Mouse (Mus musculus) liver, embryonic 12.5 days (tissue): ENCODE results near the gene Obscn. TPM values are rescaled to one million over a fixed set of nuclear protein-coding genes. Genes with fewer than 3 reads are reported as not detected.

ENCODE experiments used
- ATAC-seq: fragments of 200-750 bp; cut with Nextera tagmentation; 2 replicates; pipeline ENCODE4 v1.8.0; 2017; ENCODE audit warnings: moderate number of reproducible peaks, mild to moderate bottlenecking, moderate library complexity
- H3K27ac ChIP-seq: fragments of 300-500 bp; sonication (generic); 2 replicates; pipeline ENCODE4 v1.5.1; 2016; ENCODE audit warnings: mild to moderate bottlenecking
- H3K27me3 ChIP-seq: fragments of 300-500 bp; sonication (generic); replicated peaks from 2 replicates; pipeline ENCODE4 v1.6.1; 2016; ENCODE audit warnings: mild to moderate bottlenecking, moderate library complexity
- H3K36me3 ChIP-seq: fragments of 300-500 bp; sonication (generic); 2 replicates; pipeline ENCODE4 v1.6.1; 2016; ENCODE audit warnings: mild to moderate bottlenecking, moderate library complexity
- H3K4me1 ChIP-seq: fragments of 300-500 bp; sonication (generic); 2 replicates; pipeline ENCODE4 v1.6.1; 2016
- H3K4me2 ChIP-seq: fragments of 300-500 bp; sonication (generic); 2 replicates; pipeline ENCODE4 v1.6.1; 2016; ENCODE audit warnings: mild to moderate bottlenecking, moderate library complexity
- H3K4me3 ChIP-seq: fragments of 300-500 bp; sonication (generic); 2 replicates; pipeline ENCODE4 v1.5.1; 2016; ENCODE audit warnings: mild to moderate bottlenecking, moderate library complexity
- H3K9ac ChIP-seq: fragments of 300-500 bp; sonication (generic); 2 replicates; pipeline ENCODE4 v1.6.1; 2016; ENCODE audit warnings: mild to moderate bottlenecking, moderate library complexity
- H3K9me3 ChIP-seq: fragments of 300-500 bp; sonication (generic); replicated peaks from 2 replicates; pipeline ENCODE4 v1.6.1; 2016; ENCODE audit warnings: mild to moderate bottlenecking, moderate library complexity
- WGBS: fragments of 180-500 bp; shearing (Covaris S2); methylation state at CpG from one replicate; pipeline ENCODE4 v1.1.7; 2016; ENCODE audit not compliant: insufficient replicate concordance; 5-methylcytosine and 5-hydroxymethylcytosine counted together
- polyA plus RNA-seq: library from polyadenylated mRNA; unstranded; fragments of >200 nt; fragmentation: Nextera tagmentation; extraction: Ambion mirVana; gene quantifications from 2 replicates; pipeline ENCODE4 v1.2.1, GENCODE M21; 2016

Obscn gene
- polyA plus RNA-seq, 1 experiment from 2014 or later, result 0.51 TPM

GRCm38 (mm10) chr11:58979661-58980060 lies 156.5 kb downstream of the Obscn start:
- H3K27ac ChIP-seq, result peak overlapping the region; percentile 42
- peak overlapping the region; percentile 96 for H3K4me3 ChIP-seq
- peaks cover 62% of the 10 kb centered on the region for H3K4me1 ChIP-seq
- no peaks in the 10 kb centered on the region for H3K27me3 ChIP-seq
- H3K36me3 ChIP-seq, result peaks cover 49% of the 10 kb centered on the region
- no peak for ATAC-seq
- WGBS, result 66% methylated on average over 7 of the region's 7 CpGs
- H3K4me2 ChIP-seq, result peak overlapping the region; percentile 91
- H3K9me3 ChIP-seq, result no peaks in the 10 kb centered on the region
- peak overlapping the region; percentile 95 for H3K9ac ChIP-seq

- H3K9me3 ChIP-seq, result no peaks in the 10 kb centered on the region
- H3K36me3 ChIP-seq, result peaks cover 49% of the 10 kb centered on the region
- H3K4me3 ChIP-seq, result peak overlapping the region; percentile 96
- no peaks in the 10 kb centered on the region for H3K27me3 ChIP-seq
- WGBS, result 17% methylated on average over 3 of the region's 3 CpGs
- peaks cover 67% of the 10 kb centered on the region for H3K4me1 ChIP-seq
- H3K27ac ChIP-seq, result peak overlapping the region; percentile 88; the same call in 1 of the 2 replicates
- peak overlapping the region; percentile 91 for H3K4me2 ChIP-seq
- ATAC-seq, result no peak
- peak overlapping the region; percentile 95 for H3K9ac ChIP-seq
Measured at GRCm38 (mm10) chr11:58979183-58979582, 157.0 kb downstream of the Obscn start.

GRCm38 (mm10) chr11:58978706-58979030 lies 157.5 kb downstream of the Obscn start:
- peaks cover 44% of the 10 kb centered on the region for H3K36me3 ChIP-seq
- peak overlapping the region; percentile 96 for H3K4me3 ChIP-seq
- WGBS, result 1% methylated on average over 5 of the region's 5 CpGs
- H3K9me3 ChIP-seq, result no peaks in the 10 kb centered on the region
- H3K27me3 ChIP-seq, result no peaks in the 10 kb centered on the region
- no peak for ATAC-seq
- H3K9ac ChIP-seq, result peak overlapping the region; percentile 95
- peaks cover 72% of the 10 kb centered on the region for H3K4me1 ChIP-seq
- peak overlapping the region; percentile 91 for H3K4me2 ChIP-seq
- H3K27ac ChIP-seq, result peak overlapping the region; percentile 88

GRCm38 (mm10) chr11:58978027-58978705 lies 158.0 kb downstream of the Obscn start, which contains the start of gene Trim11:
Trim11 (plus strand) TSS chr11:58978093.
- 1% methylated on average over 64 of the region's 64 CpGs for WGBS
- Histone ChIP-seq H3K9ac (peak within 1 kb of the TSS; percentile 95), H3K4me3 (peak within 1 kb of the TSS; percentile 96), H3K4me1 (peaks cover 73% of the 10 kb centered on the region), H3K27ac (peak within 1 kb of the TSS; percentile 88), H3K27me3 (no peaks in the 10 kb centered on the region), H3K36me3 (peaks cover 40% of the 10 kb centered on the region), H3K4me2 (peak within 1 kb of the TSS; percentile 91), H3K9me3 (no peaks in the 10 kb centered on the region)
- ATAC-seq, result peak; percentile 65

- H3K27me3 ChIP-seq, result no peaks in the 10 kb centered on the region
- H3K4me2 ChIP-seq, result peak overlapping the region; percentile 91
- H3K4me1 ChIP-seq, result peaks cover 70% of the 10 kb centered on the region
- H3K27ac ChIP-seq, result peak overlapping the region; percentile 88
- peak; percentile 25; the same call in 1 of the 2 replicates for ATAC-seq
- peak overlapping the region; percentile 96 for H3K4me3 ChIP-seq
- peaks cover 35% of the 10 kb centered on the region for H3K36me3 ChIP-seq
- no peaks in the 10 kb centered on the region for H3K9me3 ChIP-seq
- H3K9ac ChIP-seq, result peak overlapping the region; percentile 95
- under 1% methylated on average over 21 of the region's 21 CpGs for WGBS
Measured at GRCm38 (mm10) chr11:58977607-58978026, 158.6 kb downstream of the Obscn start.

- ATAC-seq, result peak; percentile 65
- under 1% methylated on average over 29 of the region's 29 CpGs for WGBS
Measured at GRCm38 (mm10) chr11:58977150-58977549, 159.1 kb downstream of the Obscn start.

GRCm38 (mm10) chr11:58974414-58974813 lies 161.8 kb downstream of the Obscn start:
- WGBS, result 55% methylated on average over 3 of the region's 3 CpGs
- peaks cover 50% of the 10 kb centered on the region for H3K4me1 ChIP-seq
- no peaks in the 10 kb centered on the region for H3K27me3 ChIP-seq
- no peak overlapping the region for H3K9ac ChIP-seq
- H3K27ac ChIP-seq, result no peak overlapping the region
- ATAC-seq, result no peak
- no peak overlapping the region for H3K4me3 ChIP-seq
- H3K4me2 ChIP-seq, result no peak overlapping the region
- peaks cover 42% of the 10 kb centered on the region for H3K36me3 ChIP-seq
- no peaks in the 10 kb centered on the region for H3K9me3 ChIP-seq

More at GRCm38 (mm10) chr11:58977150-58977549, 159.1 kb downstream of the Obscn start:
- Histone ChIP-seq H3K27ac (peak overlapping the region; percentile 88), H3K4me3 (peak overlapping the region; percentile 96), H3K9ac (peak overlapping the region; percentile 95), H3K4me2 (peak overlapping the region; percentile 91), H3K27me3 (no peaks in the 10 kb centered on the region), H3K4me1 (peaks cover 66% of the 10 kb centered on the region), H3K36me3 (peaks cover 35% of the 10 kb centered on the region), H3K9me3 (no peaks in the 10 kb centered on the region)

- Histone ChIP-seq H3K36me3 (peaks cover 50% of the 10 kb centered on the region), H3K4me3 (no peak overlapping the region), H3K4me2 (no peak overlapping the region), H3K9me3 (no peaks in the 10 kb centered on the region), H3K4me1 (peaks cover 49% of the 10 kb centered on the region), H3K9ac (no peak overlapping the region), H3K27ac (no peak overlapping the region; the same call in 1 of the 2 replicates), H3K27me3 (no peaks in the 10 kb centered on the region)
- no peak for ATAC-seq
- 90% methylated on average over 3 of the region's 3 CpGs for WGBS
Measured at GRCm38 (mm10) chr11:58971796-58972195, 164.4 kb downstream of the Obscn start.

- Histone ChIP-seq H3K4me2 (no peak overlapping the region), H3K9ac (no peak overlapping the region), H3K27ac (no peak overlapping the region; the same call in 1 of the 2 replicates), H3K9me3 (no peaks in the 10 kb centered on the region), H3K27me3 (no peaks in the 10 kb centered on the region), H3K4me3 (no peak overlapping the region), H3K4me1 (peaks cover 54% of the 10 kb centered on the region), H3K36me3 (peaks cover 50% of the 10 kb centered on the region)
- no peak for ATAC-seq
- WGBS, result 83% methylated on average over 21 of the region's 21 CpGs
Measured at GRCm38 (mm10) chr11:58970831-58971530, 165.2 kb downstream of the Obscn start.

GRCm38 (mm10) chr11:58969659-58970058 lies 166.5 kb downstream of the Obscn start:
- no peak for ATAC-seq

GRCm38 (mm10) chr11:58969027-58969426 lies 167.2 kb downstream of the Obscn start:
- ATAC-seq, result no peak
- Histone ChIP-seq H3K9ac (no peak overlapping the region), H3K9me3 (no peaks in the 10 kb centered on the region), H3K4me2 (no peak overlapping the region), H3K4me3 (no peak overlapping the region), H3K4me1 (peaks cover 49% of the 10 kb centered on the region), H3K27ac (no peak overlapping the region), H3K36me3 (peaks cover 40% of the 10 kb centered on the region), H3K27me3 (peaks cover 13% of the 10 kb centered on the region)
- 76% methylated on average over 8 of the region's 8 CpGs for WGBS

More at GRCm38 (mm10) chr11:58969659-58970058, 166.5 kb downstream of the Obscn start:
- no peak overlapping the region for H3K27ac ChIP-seq
- no peak overlapping the region for H3K9ac ChIP-seq
- H3K9me3 ChIP-seq, result no peaks in the 10 kb centered on the region
- WGBS, result 71% methylated on average over 6 of the region's 6 CpGs
- no peak overlapping the region for H3K4me3 ChIP-seq
- H3K36me3 ChIP-seq, result peaks cover 45% of the 10 kb centered on the region
- 0 out of 2 replicates have a peak, but pooled peaks cover 7% of the 10 kb centered on the region for H3K27me3 ChIP-seq
- no peak overlapping the region for H3K4me2 ChIP-seq
- peaks cover 54% of the 10 kb centered on the region for H3K4me1 ChIP-seq

- 58% methylated on average over 7 of the region's 7 CpGs for WGBS
Measured at GRCm38 (mm10) chr11:58968551-58968950, 167.7 kb downstream of the Obscn start.

More at GRCm38 (mm10) chr11:58968551-58968950, 167.7 kb downstream of the Obscn start:
- Histone ChIP-seq H3K27ac (no peak overlapping the region), H3K36me3 (peaks cover 40% of the 10 kb centered on the region), H3K27me3 (peaks cover 17% of the 10 kb centered on the region), H3K9me3 (no peaks in the 10 kb centered on the region), H3K4me1 (peaks cover 48% of the 10 kb centered on the region), H3K9ac (no peak overlapping the region), H3K4me3 (no peak overlapping the region), H3K4me2 (no peak overlapping the region)
- ATAC-seq, result no peak
